Mouse (Mus musculus) heart, postnatal 0 days (tissue): ENCODE results near the gene Amdhd2.

Source experiments
- CTCF ChIP-seq: IDR thresholded peaks from 2 replicates; pipeline ENCODE4 v1.5.1; 2016; ENCODE audit warnings: antibody characterized with exemption, control low read depth, low read depth
- EP300 ChIP-seq: IDR thresholded peaks from 2 replicates; pipeline ENCODE4 v1.6.1; 2016; ENCODE audit warnings: antibody characterized with exemption, low read depth

GRCm38 (mm10) chr17:24205908-24206361 lies 42.4 kb upstream of the Amdhd2 start:
- TF ChIP-seq CTCF, result no peak
- TF ChIP-seq EP300, result no peak
